Mouse (Mus musculus) right cerebral cortex, adult 18-20 months (tissue): Measurements from ENCODE around the gene Krt16.
"Not testable (repeated sequence)": the region's sequence is repeated elsewhere in the genome, so short reads cannot be mapped to it uniquely, and the experiment has no call there.

Experiments
- DNase-seq: peaks from one replicate; pipeline ENCODE4 v3.0.0; 2022; ENCODE audit warnings: mixed read lengths

Krt16 gene

GRCm38 (mm10) chr11:100255514-100255913, 6.8 kb upstream of the Krt16 start:
- DNase-seq = no peak

DNA sequence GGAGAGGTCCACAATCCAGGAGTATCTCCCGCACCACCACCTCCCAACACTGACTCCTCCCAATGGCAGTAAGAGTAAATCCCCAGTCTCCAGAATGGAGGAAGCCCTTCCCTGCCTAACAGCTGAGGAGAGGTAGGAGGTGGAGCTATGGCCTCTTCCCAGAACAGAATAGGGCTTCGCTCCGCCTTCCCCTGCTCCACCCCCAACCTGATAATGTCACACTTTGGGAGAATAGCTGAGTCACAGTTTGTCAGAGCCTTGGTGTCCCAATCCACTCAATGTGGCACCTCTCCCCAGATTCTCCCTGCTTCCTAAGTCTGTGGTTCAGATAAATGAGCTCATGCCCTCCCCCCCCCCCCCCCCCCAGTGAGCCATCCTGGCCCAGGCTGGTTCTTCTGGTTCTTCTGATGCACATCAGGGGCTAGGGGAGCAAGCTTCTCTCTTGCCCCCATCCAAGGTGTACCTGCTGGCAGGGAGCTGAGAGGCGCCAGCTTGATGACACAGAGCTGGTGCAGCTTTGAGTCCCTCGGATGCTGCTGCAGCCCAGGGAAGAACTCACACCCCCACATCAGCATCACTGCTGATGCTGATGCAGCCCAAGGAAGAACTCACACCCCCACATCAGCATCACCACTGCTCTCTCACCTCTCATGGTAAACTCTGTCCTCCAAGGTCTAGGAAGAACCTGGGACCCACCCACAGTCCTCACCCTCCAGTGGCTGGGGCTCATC, 5.8 kb upstream of the Krt16 start:
- DNase-seq = peak; percentile 49

DNA sequence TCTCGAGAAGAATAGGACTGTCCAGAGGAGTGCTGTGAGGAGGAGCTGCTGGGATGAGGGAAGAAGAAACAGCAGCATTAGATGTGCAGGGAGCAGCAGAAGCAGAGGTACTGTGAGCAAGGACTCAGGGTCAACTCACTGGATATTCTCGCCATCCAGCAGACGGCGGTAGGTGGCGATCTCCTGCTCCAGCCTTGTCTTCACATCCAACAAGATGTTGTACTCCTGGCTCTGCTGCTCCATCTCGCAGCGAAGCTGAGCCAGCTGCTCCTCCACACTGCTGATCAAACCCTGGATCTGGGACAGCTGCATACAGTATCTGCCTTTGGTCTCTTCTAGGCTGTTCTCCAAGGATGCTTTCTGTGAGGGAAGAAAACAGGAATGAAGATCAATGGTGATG, 2.2 kb downstream of the Krt16 start:
- not testable (repeated sequence) for DNase-seq

DNA sequence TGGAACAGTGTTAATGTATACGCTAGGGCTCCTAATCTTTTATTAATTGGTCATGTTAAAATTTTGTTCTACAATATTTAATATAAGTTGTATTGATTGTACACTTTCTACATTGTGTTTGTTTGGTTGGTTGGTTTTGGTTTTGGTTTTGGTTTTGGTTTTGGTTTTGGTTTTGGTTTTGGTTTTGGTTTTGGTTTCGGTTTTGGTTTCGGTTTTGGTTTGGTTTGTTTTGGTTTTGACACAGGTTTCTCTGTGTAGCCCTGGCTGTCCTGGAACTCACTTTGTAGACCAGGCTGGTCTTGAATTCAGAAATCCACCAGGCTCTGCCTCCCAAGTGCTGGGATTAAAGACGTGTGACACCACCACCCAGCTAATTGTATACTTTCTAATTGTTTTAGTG, 8.4 kb downstream of the Krt16 start:
- DNase-seq = not testable (repeated sequence)

- peak; percentile 11 for DNase-seq
Observed at GRCm38 (mm10) chr11:100221741-100222140, 27.0 kb downstream of the Krt16 start.

DNA sequence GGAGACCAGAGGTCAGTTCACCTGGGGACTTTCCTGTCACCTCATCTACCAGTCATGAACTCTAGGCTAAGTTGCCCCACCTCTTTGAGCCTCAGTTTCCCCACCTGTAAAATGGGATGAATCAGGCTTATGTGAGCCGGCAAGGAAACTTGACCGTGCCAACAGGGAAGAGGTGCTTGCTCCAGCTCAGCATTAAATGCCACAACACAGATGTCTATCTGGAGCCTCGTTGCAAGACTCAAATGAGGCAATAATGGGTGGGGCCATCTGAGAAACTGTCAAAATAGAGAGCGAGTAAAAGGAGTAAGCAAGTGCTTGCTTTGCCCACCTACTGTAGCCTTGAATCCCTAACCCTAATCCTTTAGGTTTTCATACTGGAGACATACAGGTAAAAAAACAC, 29.4 kb downstream of the Krt16 start:
- DNase-seq = no peak

DNA sequence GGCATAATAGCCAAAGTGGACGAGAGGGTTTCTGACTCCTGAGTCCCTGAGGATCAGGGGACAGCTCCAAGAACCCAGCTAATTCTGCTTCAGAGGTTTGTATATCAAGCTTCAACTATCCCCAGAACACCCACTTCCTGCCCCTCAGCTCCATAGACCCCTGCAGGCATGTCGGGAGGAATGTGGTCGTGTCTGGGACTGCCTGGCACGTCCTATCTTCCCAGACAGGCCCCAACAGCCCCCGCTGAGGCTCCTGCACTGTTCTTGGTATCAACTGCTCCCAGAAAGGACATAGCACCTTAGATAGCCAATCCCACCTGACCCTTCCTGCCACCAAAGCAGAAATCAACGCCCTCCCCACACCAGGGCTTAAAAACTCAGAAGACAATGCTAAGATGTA, 40.2 kb downstream of the Krt16 start:
- no peak for DNase-seq

GRCm38 (mm10) chr11:100207498-100207897, 41.2 kb downstream of the Krt16 start, which contains the start of gene Krt14:
Gene Krt14, minus strand, starts transcription at chr11:100207548.
- DNase-seq = no peak

GRCm38 (mm10) chr11:100203448-100203847, 45.3 kb downstream of the Krt16 start:
- no peak for DNase-seq

GRCm38 (mm10) chr11:100202906-100203305, 45.8 kb downstream of the Krt16 start:
- no peak for DNase-seq

- peak; percentile 54 for DNase-seq
Observed at GRCm38 (mm10) chr11:100200104-100200820, 48.4 kb downstream of the Krt16 start.

DNA sequence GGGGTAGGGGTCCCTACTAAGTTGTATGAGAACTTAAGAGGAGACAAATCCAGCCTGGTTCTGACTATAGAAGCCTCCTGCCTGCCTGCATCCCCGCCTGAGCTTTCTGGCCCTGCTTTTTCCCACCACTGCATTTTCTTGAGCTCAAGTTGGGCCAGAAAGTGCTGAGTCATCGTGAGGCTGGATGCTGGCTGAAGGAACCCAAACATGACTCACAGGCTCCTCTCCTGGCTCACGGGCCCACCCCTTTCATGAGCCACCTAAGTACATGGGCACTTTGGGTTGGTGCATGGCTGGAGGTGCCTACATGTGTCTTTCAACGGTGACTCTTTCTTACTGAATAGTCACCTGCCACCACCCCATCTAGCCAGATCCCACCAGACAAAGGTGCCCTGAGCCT, 50.0 kb downstream of the Krt16 start:
- peak; percentile 83 for DNase-seq
